Mouse (Mus musculus) brown adipose tissue, adult 24 weeks (tissue): ENCODE measurements at regions not wholly inside any gene's neighbourhood (a gene's known extent, or its start where the extent isn't known, plus 50 kb on each side); places are given as distances from the start of the nearest gene placed in this dataset.

Experiments used
- H3K27ac ChIP-seq: fragments of 200-500 bp; replicated peaks from 2 replicates; pipeline ENCODE4 v1.5.1; 2012; ENCODE audit warnings: low read depth, mild to moderate bottlenecking, low read length
- H3K4me1 ChIP-seq: fragments of 200-500 bp; 2 replicates; pipeline ENCODE4 v1.6.1; 2012; ENCODE audit warnings: low read length, mixed read lengths; ENCODE audit not compliant: control insufficient read depth, insufficient read depth, insufficient read length
- H3K4me3 ChIP-seq: fragments of 200-500 bp; 2 replicates; pipeline ENCODE4 v1.5.1; 2012; ENCODE audit warnings: low read depth, mild to moderate bottlenecking, low read length, moderate library complexity; ENCODE audit not compliant: insufficient read depth

GRCm38 (mm10) chr10:117956174-117956950, 110.5 kb upstream of the Rap1b start:
- Histone ChIP-seq H3K4me1 (peaks cover 14% of the 10 kb centered on the region), H3K27ac (no peak overlapping the region), H3K4me3 (no peak overlapping the region)

GRCm38 (mm10) chr10:117974706-117975105, 128.9 kb upstream of the Rap1b start:
- no peaks in the 10 kb centered on the region for H3K4me1 ChIP-seq
- no peak overlapping the region for H3K4me3 ChIP-seq
- no peak overlapping the region for H3K27ac ChIP-seq

- Histone ChIP-seq H3K27ac (no peak overlapping the region), H3K4me3 (no peak overlapping the region)
Observed at GRCm38 (mm10) chr10:117975467-117975866, 129.6 kb upstream of the Rap1b start.

GRCm38 (mm10) chr10:117979091-117979490, 133.3 kb upstream of the Rap1b start:
- peaks cover 2% of the 10 kb centered on the region; the same call in 1 of the 2 replicates for H3K4me1 ChIP-seq

More at GRCm38 (mm10) chr10:117975467-117975866, 129.6 kb upstream of the Rap1b start:
- H3K4me1 ChIP-seq: no peaks in the 10 kb centered on the region

GRCm38 (mm10) chr10:117982611-117983210, 136.9 kb upstream of the Rap1b start:
- H3K27ac ChIP-seq: peak overlapping the region; percentile 94
- no peak overlapping the region for H3K4me3 ChIP-seq
- H3K4me1 ChIP-seq: peaks cover 7% of the 10 kb centered on the region; the same call in 1 of the 2 replicates

More at GRCm38 (mm10) chr10:117979091-117979490, 133.3 kb upstream of the Rap1b start:
- H3K4me3 ChIP-seq: no peak overlapping the region
- no peak overlapping the region for H3K27ac ChIP-seq

- H3K4me3 ChIP-seq: no peak overlapping the region
- H3K27ac ChIP-seq: peak overlapping the region; percentile 94
- H3K4me1 ChIP-seq: peaks cover 7% of the 10 kb centered on the region; the same call in 1 of the 2 replicates
Observed at GRCm38 (mm10) chr10:117983271-117983670, 137.4 kb upstream of the Rap1b start.

GRCm38 (mm10) chr10:117984784-117985602, 139.2 kb upstream of the Rap1b start:
- Histone ChIP-seq H3K27ac (peak overlapping the region; percentile 41), H3K4me3 (no peak overlapping the region), H3K4me1 (peaks cover 7% of the 10 kb centered on the region; the same call in 1 of the 2 replicates)

- H3K4me3 ChIP-seq: no peak overlapping the region
- H3K4me1 ChIP-seq: 0 out of 2 replicates have a peak, but pooled peaks cover 5% of the 10 kb centered on the region
- no peak overlapping the region for H3K27ac ChIP-seq
Observed at GRCm38 (mm10) chr10:117987620-117988019, 141.8 kb upstream of the Rap1b start.

- Histone ChIP-seq H3K27ac (no peak overlapping the region), H3K4me1 (0 out of 2 replicates have a peak, but pooled peaks cover 5% of the 10 kb centered on the region), H3K4me3 (no peak overlapping the region)
Observed at GRCm38 (mm10) chr10:117988076-117988475, 142.2 kb upstream of the Rap1b start.

- Histone ChIP-seq H3K27ac (no peak overlapping the region), H3K4me1 (no peaks in the 10 kb centered on the region; the same call in 1 of the 2 replicates), H3K4me3 (no peak overlapping the region)
Observed at GRCm38 (mm10) chr10:117991176-117991575, 145.3 kb upstream of the Rap1b start.

- no peak overlapping the region for H3K27ac ChIP-seq
- no peaks in the 10 kb centered on the region; the same call in 1 of the 2 replicates for H3K4me1 ChIP-seq
- H3K4me3 ChIP-seq: no peak overlapping the region
Observed at GRCm38 (mm10) chr10:117992317-117992716, 146.5 kb upstream of the Rap1b start.

- no peaks in the 10 kb centered on the region; the same call in 1 of the 2 replicates for H3K4me1 ChIP-seq
- H3K4me3 ChIP-seq: no peak overlapping the region
- H3K27ac ChIP-seq: no peak overlapping the region
Observed at GRCm38 (mm10) chr10:117993809-117994208, 147.8 kb upstream of the Mdm1 start.

- Histone ChIP-seq H3K4me1 (no peaks in the 10 kb centered on the region; the same call in 1 of the 2 replicates), H3K27ac (no peak overlapping the region), H3K4me3 (no peak overlapping the region)
Observed at GRCm38 (mm10) chr10:117994768-117995167, 146.8 kb upstream of the Mdm1 start.

- H3K4me1 ChIP-seq: no peaks in the 10 kb centered on the region; the same call in 1 of the 2 replicates
- H3K27ac ChIP-seq: no peak overlapping the region
- H3K4me3 ChIP-seq: no peak overlapping the region
Observed at GRCm38 (mm10) chr10:117997796-117998195, 143.8 kb upstream of the Mdm1 start.

- Histone ChIP-seq H3K4me3 (no peak overlapping the region), H3K27ac (no peak overlapping the region), H3K4me1 (peaks cover 2% of the 10 kb centered on the region; the same call in 1 of the 2 replicates)
Observed at GRCm38 (mm10) chr10:118000591-118000990, 141.0 kb upstream of the Mdm1 start.
